Mouse (Mus musculus) thymus, adult 2 months (tissue): ENCODE measurements at regions not wholly inside any gene's neighbourhood (a gene's known extent, or its start where the extent isn't known, plus 50 kb on each side); places are given as distances from the start of the nearest gene placed in this dataset.

ENCODE experiments used
- DNase-seq: peaks from one replicate; pipeline ENCODE4 v3.0.0; 2021
- H3K27ac ChIP-seq: fragments of 200-500 bp; 2 replicates; pipeline ENCODE4 v1.5.1; 2012; ENCODE audit warnings: low read length, control low read depth; ENCODE audit not compliant: control insufficient read depth, insufficient read depth
- H3K27me3 ChIP-seq: fragments of 200-500 bp; 2 replicates; pipeline ENCODE4 v1.6.1; 2012; ENCODE audit warnings: mild to moderate bottlenecking, low read length, moderate library complexity, mixed read lengths; ENCODE audit not compliant: control insufficient read depth, insufficient read depth
- H3K36me3 ChIP-seq: fragments of 200-500 bp; 2 replicates; pipeline ENCODE4 v1.6.1; 2012; ENCODE audit warnings: mild to moderate bottlenecking, low read length, moderate library complexity; ENCODE audit not compliant: control insufficient read depth, insufficient read depth
- H3K4me1 ChIP-seq: fragments of 200-500 bp; replicated peaks from 2 replicates; pipeline ENCODE4 v1.6.1; 2012; ENCODE audit warnings: low read length; ENCODE audit not compliant: control insufficient read depth, insufficient read depth
- H3K4me3 ChIP-seq: fragments of 200-500 bp; 2 replicates; pipeline ENCODE4 v1.5.1; 2012; ENCODE audit warnings: mild to moderate bottlenecking, low read length, control low read depth, moderate library complexity; ENCODE audit not compliant: control insufficient read depth, insufficient read depth
- CTCF ChIP-seq: fragments of 200-500 bp; IDR thresholded peaks from 2 replicates; pipeline ENCODE4 v1.5.1; 2012; ENCODE audit warnings: mild to moderate bottlenecking, control low read depth, low read length, moderate library complexity, borderline replicate concordance; ENCODE audit not compliant: control insufficient read depth, poor library complexity, insufficient read depth; ENCODE audit errors: extremely low read depth
- POLR2A ChIP-seq: fragments of 200-500 bp; IDR thresholded peaks from 2 replicates; pipeline ENCODE4 v1.6.1; 2012; ENCODE audit warnings: mild to moderate bottlenecking, low read length, control low read depth, moderate library complexity; ENCODE audit not compliant: control insufficient read depth, poor library complexity, insufficient read depth; ENCODE audit errors: extremely low read depth
- WGBS: fragments of 180-500 bp; shearing (Covaris S2); methylation state at CpG from one replicate; pipeline ENCODE4 v1.1.7; 2018; 5-methylcytosine and 5-hydroxymethylcytosine counted together

- 98% methylated on average over 4 of the region's 4 CpGs for WGBS
- no peak overlapping the region for H3K4me3 ChIP-seq
- no peak for DNase-seq
- H3K4me1 ChIP-seq: no peaks in the 10 kb centered on the region
- H3K27me3 ChIP-seq: no peaks in the 10 kb centered on the region
- H3K36me3 ChIP-seq: no peaks in the 10 kb centered on the region
- H3K27ac ChIP-seq: no peak overlapping the region
- no peak for TF ChIP-seq CTCF
- TF ChIP-seq POLR2A: no peak
These were observed 185.3 kb downstream of the Plk2 start for GRCm38 (mm10) chr13:110580166-110580565.

GRCm38 (mm10) chr13:110580570-110580969 lies 185.7 kb downstream of the Plk2 start:
- Histone ChIP-seq H3K36me3 (no peaks in the 10 kb centered on the region), H3K4me3 (no peak overlapping the region), H3K4me1 (no peaks in the 10 kb centered on the region), H3K27ac (no peak overlapping the region), H3K27me3 (no peaks in the 10 kb centered on the region)
- WGBS: 85% methylated on average over 5 of the region's 5 CpGs
- TF ChIP-seq CTCF: no peak
- no peak for TF ChIP-seq POLR2A
- DNase-seq: no peak

DNA sequence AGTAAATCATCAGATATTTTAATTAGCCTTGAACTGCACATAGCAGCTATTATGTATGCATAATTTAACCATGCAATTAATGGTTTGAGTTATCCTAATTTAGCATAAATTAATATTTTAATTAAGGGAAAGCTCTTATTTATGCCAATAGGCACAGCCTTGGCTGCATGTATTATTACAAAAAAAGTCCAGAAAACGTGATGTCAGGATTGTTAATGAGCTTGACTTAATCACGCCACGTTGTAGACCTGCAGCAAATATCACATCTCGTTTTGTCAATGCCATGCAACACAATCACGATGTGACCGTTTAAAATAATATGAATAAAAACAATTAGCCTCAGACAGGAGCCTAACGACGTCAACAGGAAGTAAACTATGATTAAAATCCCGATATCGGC lies 189.9 kb downstream of the Plk2 start:
- WGBS: 94% methylated on average over 10 of the region's 10 CpGs

GRCm38 (mm10) chr13:110594630-110595029 lies 199.8 kb downstream of the Plk2 start:
- WGBS: 96% methylated on average over 3 of the region's 3 CpGs
- no peak for DNase-seq
- TF ChIP-seq CTCF: no peak
- no peak for TF ChIP-seq POLR2A
- no peak overlapping the region for H3K4me3 ChIP-seq
- no peak overlapping the region for H3K27ac ChIP-seq
- no peaks in the 10 kb centered on the region for H3K27me3 ChIP-seq
- H3K36me3 ChIP-seq: no peaks in the 10 kb centered on the region
- H3K4me1 ChIP-seq: no peaks in the 10 kb centered on the region

More for the DNA sequence above, 189.9 kb downstream of the Plk2 start:
- no peak for DNase-seq
- no peak overlapping the region for H3K4me3 ChIP-seq
- no peaks in the 10 kb centered on the region for H3K36me3 ChIP-seq
- no peaks in the 10 kb centered on the region for H3K27me3 ChIP-seq
- H3K27ac ChIP-seq: no peak overlapping the region
- no peak for TF ChIP-seq POLR2A
- no peak for TF ChIP-seq CTCF
- H3K4me1 ChIP-seq: no peaks in the 10 kb centered on the region

GRCm38 (mm10) chr13:110599666-110600065 lies 204.8 kb downstream of the Plk2 start:
- TF ChIP-seq POLR2A (no peak), CTCF (no peak)
- no peak for DNase-seq
- H3K27ac ChIP-seq: no peak overlapping the region
- WGBS: 90% methylated on average over 3 of the region's 3 CpGs
- no peaks in the 10 kb centered on the region for H3K27me3 ChIP-seq
- H3K4me3 ChIP-seq: no peak overlapping the region
- H3K4me1 ChIP-seq: no peaks in the 10 kb centered on the region
- no peaks in the 10 kb centered on the region for H3K36me3 ChIP-seq

GRCm38 (mm10) chr13:110600377-110600776 lies 205.5 kb downstream of the Plk2 start:
- Histone ChIP-seq H3K27ac (no peak overlapping the region), H3K4me1 (no peaks in the 10 kb centered on the region)
- DNase-seq: no peak

DNA sequence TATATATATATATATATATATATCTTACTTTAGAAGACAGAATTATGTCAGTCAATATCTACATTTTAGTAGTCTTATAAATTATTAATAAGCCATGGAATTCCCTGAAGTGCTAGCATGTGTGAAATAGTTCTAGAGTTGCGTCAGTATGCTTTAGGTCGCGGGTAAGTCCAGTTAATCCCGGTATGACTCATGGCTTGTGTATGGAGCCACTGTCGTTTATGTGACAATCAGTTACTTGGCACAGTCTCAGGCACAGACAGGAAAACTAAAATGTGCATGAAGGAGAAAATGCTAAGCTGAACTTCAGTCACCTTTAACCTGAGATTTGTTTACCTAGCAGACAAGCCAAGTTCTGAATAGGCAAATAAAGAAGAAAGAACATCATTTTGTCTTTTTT lies 206.5 kb downstream of the Plk2 start:
- Histone ChIP-seq H3K27ac (no peak overlapping the region), H3K4me1 (no peaks in the 10 kb centered on the region), H3K4me3 (no peak overlapping the region), H3K36me3 (no peaks in the 10 kb centered on the region), H3K27me3 (no peaks in the 10 kb centered on the region)
- TF ChIP-seq CTCF: no peak
- TF ChIP-seq POLR2A: no peak
- DNase-seq: no peak
- WGBS: 88% methylated on average over 5 of the region's 5 CpGs

More at GRCm38 (mm10) chr13:110600377-110600776, 205.5 kb downstream of the Plk2 start:
- WGBS: 95% methylated on average over 9 of the region's 9 CpGs
- no peaks in the 10 kb centered on the region for H3K36me3 ChIP-seq
- TF ChIP-seq CTCF: no peak
- no peak for TF ChIP-seq POLR2A
- H3K4me3 ChIP-seq: no peak overlapping the region
- H3K27me3 ChIP-seq: no peaks in the 10 kb centered on the region
